Mouse (Mus musculus) G1E (cell line): ENCODE data around the gene Ahcyl2.

ENCODE experiments used
- CTCF ChIP-seq: IDR thresholded peaks from 2 replicates; pipeline ENCODE4 v1.5.1; 2012; ENCODE audit warnings: low read depth, low read length, inconsistent platforms, mixed read lengths
- GATA1 ChIP-seq: IDR thresholded peaks from 2 replicates; pipeline ENCODE4 v1.6.1; 2012; ENCODE audit warnings: borderline replicate concordance, low read length, inconsistent platforms, mixed read lengths
- POLR2AphosphoS5 ChIP-seq: IDR thresholded peaks from 2 replicates; pipeline ENCODE4 v1.6.1; 2012; ENCODE audit warnings: low read depth, low read length, inconsistent platforms; ENCODE audit not compliant: insufficient replicate concordance
- TAL1 ChIP-seq: conservative IDR thresholded peaks from 2 replicates; pipeline ENCODE4 v1.6.1; 2012; ENCODE audit warnings: low read depth, low read length, inconsistent platforms, mixed read lengths

DNA sequence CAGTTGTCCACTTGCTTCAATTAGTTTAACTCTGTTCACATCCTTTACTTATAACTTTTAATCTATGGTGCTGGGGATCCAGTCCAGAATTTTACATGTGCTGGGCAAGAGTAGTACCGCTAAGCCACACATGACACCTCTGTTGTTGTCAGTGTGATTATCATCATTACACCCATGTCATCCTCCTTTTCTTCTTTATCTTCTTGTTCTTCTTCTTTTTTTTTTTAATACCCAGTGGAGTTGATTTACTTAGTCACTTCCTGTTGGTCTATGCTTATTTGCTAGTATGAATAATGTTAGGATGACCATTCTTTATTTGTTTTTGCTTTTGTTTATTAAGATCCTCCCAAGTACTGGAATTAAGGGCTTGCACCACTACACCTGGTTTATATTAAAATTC is 133.6 kb downstream of the Ahcyl2 start:
- TF ChIP-seq POLR2AphosphoS5: no peak
- no peak for TF ChIP-seq TAL1
- no peak for TF ChIP-seq GATA1
- no peak for TF ChIP-seq CTCF
